Mouse (Mus musculus): ENCODE data around the gene Zfp217. TPM values are rescaled to one million over a fixed set of nuclear protein-coding genes. Genes with fewer than 3 reads are reported as not detected.
A peak's percentile ranks its signal among the peaks of the same experiment; 100 is the strongest.
"Not testable (repeated sequence)": the region's sequence is repeated elsewhere in the genome, so short reads cannot be mapped to it uniquely, and the experiment has no call there.

The Zfp217 gene
- polyA plus RNA-seq, 1 experiment from 2014 or later, result 3.2 TPM

GRCm38 (mm10) chr2:170184175-170184983, 36.5 kb upstream of the Zfp217 start:
- Histone ChIP-seq H3K36me3 (ENCODE audit: control insufficient read depth, insufficient read depth, low read length) (no peaks in the 10 kb centered on the region), H3K9ac (ENCODE audit: low read length) (peak overlapping the region; percentile 62), H3K9me3 (ENCODE audit: control insufficient read depth, low read length) (no peaks in the 10 kb centered on the region), H3K27ac (ENCODE audit: low read depth, low read length) (no peak overlapping the region), H3K4me1 (ENCODE audit: control insufficient read depth, insufficient read depth, low read length) (no peaks in the 10 kb centered on the region; the same call in 1 of the 2 replicates), H3K27me3 (ENCODE audit: control insufficient read depth, insufficient read depth, low read length) (no peaks in the 10 kb centered on the region), H3K4me3 (ENCODE audit: low read depth, low read length) (peak overlapping the region; percentile 39), H3K4me2 (peak overlapping the region; percentile 61)
- 1% methylated on average over 33 of the region's 33 CpGs for WGBS
- DNase-seq (ENCODE audit: low spot score, missing footprints) (peak; percentile 94), ATAC-seq (ENCODE audit: low FRiP score) (peak; percentile 91)

- Histone ChIP-seq H3K27me3 (ENCODE audit: control insufficient read depth, insufficient read depth, low read length) (no peaks in the 10 kb centered on the region), H3K9ac (ENCODE audit: low read length) (no peak overlapping the region), H3K27ac (ENCODE audit: low read depth, low read length) (no peak overlapping the region), H3K4me1 (ENCODE audit: control insufficient read depth, insufficient read depth, low read length) (no peaks in the 10 kb centered on the region; the same call in 1 of the 2 replicates), H3K4me2 (peak overlapping the region; percentile 61), H3K4me3 (ENCODE audit: low read depth, low read length) (peak overlapping the region; percentile 39; the same call in 1 of the 2 replicates), H3K36me3 (ENCODE audit: control insufficient read depth, insufficient read depth, low read length) (no peaks in the 10 kb centered on the region), H3K9me3 (ENCODE audit: control insufficient read depth, low read length) (no peaks in the 10 kb centered on the region)
- ATAC-seq (ENCODE audit: low FRiP score) (no peak), DNase-seq (ENCODE audit: low spot score, missing footprints) (peak; percentile 87)
- 82% methylated on average over 4 of the region's 4 CpGs for WGBS
These were observed 35.9 kb upstream of the Zfp217 start for GRCm38 (mm10) chr2:170183851-170184174.

- H3K27ac ChIP-seq (ENCODE audit: low read depth, low read length), result no peak overlapping the region
- 90% methylated on average over 6 of the region's 6 CpGs for WGBS
- H3K9me3 ChIP-seq (ENCODE audit: control insufficient read depth, low read length), result no peaks in the 10 kb centered on the region
- H3K4me1 ChIP-seq (ENCODE audit: control insufficient read depth, insufficient read depth, low read length), result peaks cover under 1% of the 10 kb centered on the region
- ATAC-seq (ENCODE audit: low FRiP score), result no peak
- H3K4me2 ChIP-seq, result no peak overlapping the region
- H3K36me3 ChIP-seq (ENCODE audit: control insufficient read depth, insufficient read depth, low read length), result no peaks in the 10 kb centered on the region
- H3K4me3 ChIP-seq (ENCODE audit: low read depth, low read length), result no peak overlapping the region
- no peak for DNase-seq (ENCODE audit: low spot score, missing footprints)
- no peaks in the 10 kb centered on the region for H3K27me3 ChIP-seq (ENCODE audit: control insufficient read depth, insufficient read depth, low read length)
- no peak overlapping the region for H3K9ac ChIP-seq (ENCODE audit: low read length)
These were observed 34.0 kb upstream of the Zfp217 start for GRCm38 (mm10) chr2:170181862-170182261.

- 97% methylated on average over 3 of the region's 3 CpGs for WGBS
- H3K4me1 ChIP-seq (ENCODE audit: control insufficient read depth, insufficient read depth, low read length); H3K4me3 ChIP-seq (ENCODE audit: low read depth, low read length); ATAC-seq (ENCODE audit: low FRiP score); DNase-seq (ENCODE audit: low spot score, missing footprints); H3K36me3 ChIP-seq (ENCODE audit: control insufficient read depth, insufficient read depth, low read length); H3K9me3 ChIP-seq (ENCODE audit: control insufficient read depth, low read length); H3K4me2 ChIP-seq; H3K9ac ChIP-seq (ENCODE audit: low read length); H3K27me3 ChIP-seq (ENCODE audit: control insufficient read depth, insufficient read depth, low read length); H3K27ac ChIP-seq (ENCODE audit: low read depth, low read length): not testable (repeated sequence)
These were observed 32.9 kb upstream of the Zfp217 start for GRCm38 (mm10) chr2:170180769-170181168.

- H3K9ac ChIP-seq (ENCODE audit: low read length), result no peak overlapping the region
- no peak overlapping the region for H3K4me3 ChIP-seq (ENCODE audit: low read depth, low read length)
- no peak overlapping the region for H3K27ac ChIP-seq (ENCODE audit: low read depth, low read length)
- H3K9me3 ChIP-seq (ENCODE audit: control insufficient read depth, low read length), result no peaks in the 10 kb centered on the region
- peaks cover 8% of the 10 kb centered on the region for H3K4me1 ChIP-seq (ENCODE audit: control insufficient read depth, insufficient read depth, low read length)
- no peaks in the 10 kb centered on the region for H3K27me3 ChIP-seq (ENCODE audit: control insufficient read depth, insufficient read depth, low read length)
- H3K36me3 ChIP-seq (ENCODE audit: control insufficient read depth, insufficient read depth, low read length), result no peaks in the 10 kb centered on the region
- DNase-seq (ENCODE audit: low spot score, missing footprints), result no peak
- no peak overlapping the region for H3K4me2 ChIP-seq
- 89% methylated on average over 5 of the region's 5 CpGs for WGBS
- ATAC-seq (ENCODE audit: low FRiP score), result no peak
These were observed 31.4 kb upstream of the Zfp217 start for GRCm38 (mm10) chr2:170179317-170179716.

GRCm38 (mm10) chr2:170177323-170177722, 29.4 kb upstream of the Zfp217 start:
- no peak overlapping the region for H3K9ac ChIP-seq (ENCODE audit: low read length)
- H3K27me3 ChIP-seq (ENCODE audit: control insufficient read depth, insufficient read depth, low read length), result no peaks in the 10 kb centered on the region
- peaks cover 8% of the 10 kb centered on the region for H3K4me1 ChIP-seq (ENCODE audit: control insufficient read depth, insufficient read depth, low read length)
- DNase-seq (ENCODE audit: low spot score, missing footprints), result peak; percentile 87
- ATAC-seq (ENCODE audit: low FRiP score), result no peak
- H3K4me3 ChIP-seq (ENCODE audit: low read depth, low read length), result no peak overlapping the region
- no peaks in the 10 kb centered on the region for H3K36me3 ChIP-seq (ENCODE audit: control insufficient read depth, insufficient read depth, low read length)
- 48% methylated on average over 8 of the region's 8 CpGs for WGBS
- H3K27ac ChIP-seq (ENCODE audit: low read depth, low read length), result no peak overlapping the region
- H3K4me2 ChIP-seq, result no peak overlapping the region
- H3K9me3 ChIP-seq (ENCODE audit: control insufficient read depth, low read length), result no peaks in the 10 kb centered on the region

GRCm38 (mm10) chr2:170176284-170176926, 28.5 kb upstream of the Zfp217 start:
- H3K9me3 ChIP-seq (ENCODE audit: control insufficient read depth, low read length), result no peaks in the 10 kb centered on the region
- no peaks in the 10 kb centered on the region for H3K27me3 ChIP-seq (ENCODE audit: control insufficient read depth, insufficient read depth, low read length)
- no peak overlapping the region for H3K4me2 ChIP-seq
- ATAC-seq (ENCODE audit: low FRiP score) (peak; percentile 69), DNase-seq (ENCODE audit: low spot score, missing footprints) (no peak)
- no peaks in the 10 kb centered on the region for H3K36me3 ChIP-seq (ENCODE audit: control insufficient read depth, insufficient read depth, low read length)
- H3K9ac ChIP-seq (ENCODE audit: low read length), result no peak overlapping the region
- WGBS, result 31% methylated on average over 7 of the region's 8 CpGs
- no peak overlapping the region for H3K4me3 ChIP-seq (ENCODE audit: low read depth, low read length)
- no peak overlapping the region for H3K27ac ChIP-seq (ENCODE audit: low read depth, low read length)
- peaks cover 8% of the 10 kb centered on the region for H3K4me1 ChIP-seq (ENCODE audit: control insufficient read depth, insufficient read depth, low read length)

GRCm38 (mm10) chr2:170175661-170176150, 27.8 kb upstream of the Zfp217 start:
- Histone ChIP-seq H3K9me3 (ENCODE audit: control insufficient read depth, low read length) (no peaks in the 10 kb centered on the region), H3K4me3 (ENCODE audit: low read depth, low read length) (no peak overlapping the region), H3K4me2 (no peak overlapping the region), H3K4me1 (ENCODE audit: control insufficient read depth, insufficient read depth, low read length) (peaks cover 8% of the 10 kb centered on the region), H3K36me3 (ENCODE audit: control insufficient read depth, insufficient read depth, low read length) (no peaks in the 10 kb centered on the region), H3K27ac (ENCODE audit: low read depth, low read length) (no peak overlapping the region), H3K9ac (ENCODE audit: low read length) (no peak overlapping the region), H3K27me3 (ENCODE audit: control insufficient read depth, insufficient read depth, low read length) (no peaks in the 10 kb centered on the region)
- ATAC-seq (ENCODE audit: low FRiP score), result no peak
- 67% methylated on average over 7 of the region's 7 CpGs for WGBS
- no peak for DNase-seq (ENCODE audit: low spot score, missing footprints)

- no peak overlapping the region for H3K27ac ChIP-seq (ENCODE audit: low read depth, low read length)
- no peaks in the 10 kb centered on the region for H3K36me3 ChIP-seq (ENCODE audit: control insufficient read depth, insufficient read depth, low read length)
- H3K4me2 ChIP-seq, result no peak overlapping the region
- ATAC-seq (ENCODE audit: low FRiP score), result no peak
- peaks cover 8% of the 10 kb centered on the region for H3K4me1 ChIP-seq (ENCODE audit: control insufficient read depth, insufficient read depth, low read length)
- H3K9ac ChIP-seq (ENCODE audit: low read length), result no peak overlapping the region
- no peaks in the 10 kb centered on the region for H3K27me3 ChIP-seq (ENCODE audit: control insufficient read depth, insufficient read depth, low read length)
- no peaks in the 10 kb centered on the region for H3K9me3 ChIP-seq (ENCODE audit: control insufficient read depth, low read length)
- DNase-seq (ENCODE audit: low spot score, missing footprints), result no peak
- 78% methylated on average over 3 of the region's 3 CpGs for WGBS
- H3K4me3 ChIP-seq (ENCODE audit: low read depth, low read length), result no peak overlapping the region
These were observed 27.3 kb upstream of the Zfp217 start for GRCm38 (mm10) chr2:170175190-170175589.
